Mouse (Mus musculus) CD8-positive naive resting alpha-beta T cell, adult 57 days (primary cell): Measurements from ENCODE around the gene Hmbs. TPM values are rescaled to one million over a fixed set of nuclear protein-coding genes. Genes with fewer than 3 reads are reported as not detected.

ENCODE experiments used
- total RNA-seq: library from RNA; stranded (reverse); gene quantifications from one replicate; pipeline ENCODE4 v1.2.4, GENCODE M21; 2023

Hmbs gene
- 13.8 TPM for total RNA-seq

GRCm38 (mm10) chr9:44343781-44344421 is at the start of gene Hmbs:
Gene Hmbs (minus strand): TSS chr9:44344228.

GRCm38 (mm10) chr9:44379054-44379834 is 35.2 kb upstream of the Hmbs start, which contains the start of gene Hyou1:
Gene Hyou1 (plus strand): TSS chr9:44379490.

GRCm38 (mm10) chr9:44361190-44361917 is 17.3 kb upstream of the Hmbs start, which contains the start of gene Vps11:
Gene Vps11 (minus strand): TSS chr9:44361670.

GRCm38 (mm10) chr9:44334396-44335330 is 9.4 kb downstream of the Hmbs start, which contains the start of gene H2afx:
Gene H2afx (plus strand): TSS chr9:44334694.

GRCm38 (mm10) chr9:44325768-44326370 is 18.2 kb downstream of the Hmbs start, which contains the start of gene Dpagt1:
Gene Dpagt1 (plus strand): TSS chr9:44326019.

GRCm38 (mm10) chr9:44319887-44320798 is 23.9 kb downstream of the Hmbs start, which contains the start of gene C2cd2l:
Gene C2cd2l (minus strand): TSS chr9:44320285.

GRCm38 (mm10) chr9:44305466-44306079 is 38.5 kb downstream of the Hmbs start, which contains the start of gene Hinfp:
Gene Hinfp (minus strand): TSS chr9:44305671.

GRCm38 (mm10) chr9:44288076-44288958 is 55.7 kb downstream of the Hmbs start, which contains the start of gene Abcg4:
Gene Abcg4 (minus strand): TSS chr9:44288615.

Other genes starting within 250 kb of the Hmbs start
- 0.34 TPM for gene Mfrp, start 242.5 kb downstream of the Hmbs start, total RNA-seq
- gene C1qtnf5, start 237.0 kb downstream of the Hmbs start, total RNA-seq = not detected
- gene Gm49380, start 230.7 kb downstream of the Hmbs start, total RNA-seq = 0.21 TPM
- gene Rnf26, start 230.7 kb downstream of the Hmbs start, total RNA-seq = 20.6 TPM
- gene Mcam, start 209.8 kb downstream of the Hmbs start, total RNA-seq = 1.5 TPM
- 154 TPM for gene Cbl, start 110.2 kb downstream of the Hmbs start, total RNA-seq
- not detected for gene Ccdc153, start 103.6 kb downstream of the Hmbs start, total RNA-seq
- gene Pdzd3, start 92.8 kb downstream of the Hmbs start, total RNA-seq = not detected
- gene Nlrx1, start 75.6 kb downstream of the Hmbs start, total RNA-seq = 5.8 TPM
- 0.24 TPM for gene Abcg4, start 55.6 kb downstream of the Hmbs start, total RNA-seq
- 55.6 TPM for gene Hinfp, start 38.6 kb downstream of the Hmbs start, total RNA-seq
- gene C2cd2l, start 23.9 kb downstream of the Hmbs start, total RNA-seq = 22.2 TPM
- gene Dpagt1, start 18.2 kb downstream of the Hmbs start, total RNA-seq = 8.9 TPM
- 36.3 TPM for gene H2afx, start 9.5 kb downstream of the Hmbs start, total RNA-seq
- gene Vps11, start 17.4 kb upstream of the Hmbs start, total RNA-seq = 53.0 TPM
- 55.7 TPM for gene Hyou1, start 35.3 kb upstream of the Hmbs start, total RNA-seq
- gene Slc37a4, start 52.6 kb upstream of the Hmbs start, total RNA-seq = 12.8 TPM
- gene Rps25, start 62.9 kb upstream of the Hmbs start, total RNA-seq = 3,014 TPM
- 42.5 TPM for gene Trappc4, start 63.4 kb upstream of the Hmbs start, total RNA-seq
- gene Ccdc84, start 74.3 kb upstream of the Hmbs start, total RNA-seq = 37.9 TPM
- not detected for gene Foxr1, start 96.9 kb upstream of the Hmbs start, total RNA-seq
- not detected for gene Upk2, start 110.7 kb upstream of the Hmbs start, total RNA-seq
- gene Bcl9l, start 138.6 kb upstream of the Hmbs start, total RNA-seq = 251 TPM
- 19.7 TPM for gene Cxcr5, start 217.6 kb upstream of the Hmbs start, total RNA-seq